Mouse (Mus musculus) gastrocnemius, postnatal 14 days (tissue): ENCODE measurements around the gene Gm20721. TPM values are rescaled to one million over a fixed set of nuclear protein-coding genes. Genes with fewer than 3 reads are reported as not detected.

ENCODE experiments used
- total RNA-seq, 2 experiments: library from RNA; stranded (reverse); gene quantifications; 2 replicates each; pipeline ENCODE4 v1.2.3; 2021

The Gm20721 gene
- total RNA-seq, 2 experiments from 2014 or later = 3.1 to 3.2 TPM

Other genes with a start within 250 kb of the Gm20721 start
- gene Npepl1, start 236.4 kb downstream of the Gm20721 start, total RNA-seq = 10 to 100 TPM; 45.6 to 45.9 TPM
- 1,000 to 10,000 TPM; 1,660 to 1,705 TPM for gene Gnas, start 62.4 kb downstream of the Gm20721 start, total RNA-seq
- 10 to 100 TPM; 28.5 to 29.4 TPM for gene Nelfcd, start 69.1 kb upstream of the Gm20721 start, total RNA-seq
- 10 to 100 TPM; 35.9 to 46.1 TPM for gene Ctsz, start 92.3 kb upstream of the Gm20721 start, total RNA-seq
- under 1 TPM in 1 of 2 experiments, not detected in 1; 0.14 TPM for gene Tubb1, start 104.0 kb upstream of the Gm20721 start, total RNA-seq
- 1,000 to 10,000 TPM; 1,038 to 1,188 TPM for gene Atp5e, start 117.4 kb upstream of the Gm20721 start, total RNA-seq
- 10 to 100 TPM; 54.1 to 62.6 TPM for gene Prelid3b, start 126.4 kb upstream of the Gm20721 start, total RNA-seq